Mouse (Mus musculus) layer of hippocampus, adult 6 months (tissue): Measurements from ENCODE around the gene Smim23. TPM values are rescaled to one million over a fixed set of nuclear protein-coding genes. Genes with fewer than 3 reads are reported as not detected.

Experiments
- long read RNA-seq, 2 experiments: library from polyadenylated mRNA; unstranded; transcript quantifications; one replicate each; pipeline ENCODE4 v2.0.0; 2019 to 2020
- polyA plus RNA-seq: library from polyadenylated mRNA; unstranded; fragments of <200 nt; fragmentation: Nextera tagmentation; gene quantifications from 2 replicates; pipeline ENCODE4 v1.2.3, GENCODE M21; 2021

The Smim23 gene
- polyA plus RNA-seq, result not detected in 2 replicates
- long read RNA-seq, experiment 1, result 0 reads
- long read RNA-seq, experiment 2, result 0 reads

GRCm38 (mm10) chr11:32824505-32824904 lies at the start of gene Smim23:
Smim23 (minus strand) TSS chr11:32824605.

Other genes starting within 250 kb of the Smim23 start
- 107 and 122 TPM in 2 replicates for gene Fbxw11, start 181.9 kb downstream of the Smim23 start, polyA plus RNA-seq